Mouse (Mus musculus): ENCODE measurements around the gene Lrrc37a.
"Not testable (repeated sequence)": the region's sequence is repeated elsewhere in the genome, so short reads cannot be mapped to it uniquely, and the experiment has no call there.

Lrrc37a gene

GRCm38 (mm10) chr11:103504497-103504896, at the start of gene Lrrc37a:
Gene Lrrc37a (minus strand): TSS chr11:103504597.
- no peak for DNase-seq (ENCODE audit: low spot score in 2 of 2)

GRCm38 (mm10) chr11:103534973-103535372, 30.6 kb upstream of the Lrrc37a start:
- DNase-seq (ENCODE audit: low spot score in 2 of 2), result not testable (repeated sequence)

GRCm38 (mm10) chr11:103512111-103512510, 7.7 kb upstream of the Lrrc37a start:
- DNase-seq (ENCODE audit: low spot score in 2 of 2), result no peak

- DNase-seq (ENCODE audit: low spot score in 2 of 2), result peak; percentile 4 to 7
These were observed 40.0 kb downstream of the Lrrc37a start for GRCm38 (mm10) chr11:103464443-103464842.

GRCm38 (mm10) chr11:103451105-103451504, 53.3 kb downstream of the Lrrc37a start:
- DNase-seq (ENCODE audit: low spot score in 2 of 2), result not testable (repeated sequence)

GRCm38 (mm10) chr11:103449721-103450120, 54.7 kb downstream of the Lrrc37a start:
- DNase-seq (ENCODE audit: low spot score in 2 of 2), result not testable (repeated sequence)

GRCm38 (mm10) chr11:103443678-103444077, 60.7 kb downstream of the Lrrc37a start:
- peak; percentile 47 to 59 for DNase-seq (ENCODE audit: low spot score in 2 of 2)

GRCm38 (mm10) chr11:103436282-103436681, 68.1 kb downstream of the Lrrc37a start:
- DNase-seq (ENCODE audit: low spot score in 2 of 2), result peak; percentile 32 to 39

- DNase-seq (ENCODE audit: low spot score in 2 of 2), result no peak
These were observed 79.4 kb downstream of the Lrrc37a start for GRCm38 (mm10) chr11:103425031-103425430.

- no peak for DNase-seq (ENCODE audit: low spot score in 2 of 2)
These were observed 84.7 kb downstream of the Lrrc37a start for GRCm38 (mm10) chr11:103419667-103420066.

GRCm38 (mm10) chr11:103419226-103419625, 85.2 kb downstream of the Lrrc37a start:
- DNase-seq (ENCODE audit: low spot score in 2 of 2), result peak in 1 of 2 experiments; percentile 13

- peak; percentile 30 to 57 for DNase-seq (ENCODE audit: low spot score in 2 of 2)
These were observed 90.9 kb downstream of the Lrrc37a start for GRCm38 (mm10) chr11:103413516-103413915.

- DNase-seq (ENCODE audit: low spot score in 2 of 2), result peak; percentile 88 to 91
These were observed 91.4 kb downstream of the Lrrc37a start for GRCm38 (mm10) chr11:103412950-103413423.

GRCm38 (mm10) chr11:103411981-103412949, 92.1 kb downstream of the Lrrc37a start, which contains the start of gene Plekhm1:
Gene Plekhm1 (minus strand): TSS chr11:103412687.
- DNase-seq (ENCODE audit: low spot score in 2 of 2), result peak; percentile 95 to 97

- DNase-seq (ENCODE audit: low spot score in 2 of 2), result no peak
These were observed 93.1 kb downstream of the Lrrc37a start for GRCm38 (mm10) chr11:103411301-103411700.

GRCm38 (mm10) chr11:103408880-103409279, 95.5 kb downstream of the Lrrc37a start:
- DNase-seq (ENCODE audit: low spot score in 2 of 2), result no peak

GRCm38 (mm10) chr11:103407136-103407535, 97.3 kb downstream of the Lrrc37a start:
- DNase-seq (ENCODE audit: low spot score in 2 of 2), result not testable (repeated sequence)

GRCm38 (mm10) chr11:103406551-103406950, 97.8 kb downstream of the Lrrc37a start:
- no peak for DNase-seq (ENCODE audit: low spot score in 2 of 2)

GRCm38 (mm10) chr11:103405814-103406213, 98.6 kb downstream of the Lrrc37a start:
- DNase-seq (ENCODE audit: low spot score in 2 of 2), result no peak

- DNase-seq (ENCODE audit: low spot score in 2 of 2), result no peak
These were observed 99.8 kb downstream of the Lrrc37a start for GRCm38 (mm10) chr11:103404618-103405017.

- DNase-seq (ENCODE audit: low spot score in 2 of 2), result peak in 1 of 2 experiments; percentile 19
These were observed 100.6 kb downstream of the Lrrc37a start for GRCm38 (mm10) chr11:103403776-103404175.

GRCm38 (mm10) chr11:103402738-103403137, 101.7 kb downstream of the Lrrc37a start:
- DNase-seq (ENCODE audit: low spot score in 2 of 2), result no peak

- DNase-seq (ENCODE audit: low spot score in 2 of 2), result peak; percentile 58 to 60
These were observed 102.2 kb downstream of the Lrrc37a start for GRCm38 (mm10) chr11:103402198-103402597.

All from spleen, postnatal 36 days (tissue).